Mouse (Mus musculus): Measurements from ENCODE around the gene Txlng. TPM values are rescaled to one million over a fixed set of nuclear protein-coding genes. Genes with fewer than 3 reads are reported as not detected.

The Txlng gene
- polyA plus RNA-seq, 1 experiment from 2014 or later = 14.1 TPM

GRCm38 (mm10) chrX:162756058-162756457, 73.2 kb downstream of the Txlng start:
- Histone ChIP-seq H3K4me2 (no peak overlapping the region), H3K36me3 (no peaks in the 10 kb centered on the region), H3K9me3 (no peaks in the 10 kb centered on the region), H3K27ac (no peak overlapping the region), H3K27me3 (0 out of 2 replicates have a peak, but pooled peaks cover 3% of the 10 kb centered on the region), H3K4me3 (no peak overlapping the region), H3K4me1 (replicated peaks) (peaks cover 6% of the 10 kb centered on the region), H3K9ac (no peak overlapping the region)
- no peak for ATAC-seq (ENCODE audit: low FRiP score)
- 34% methylated on average over 7 of the region's 7 CpGs for WGBS

- H3K9ac ChIP-seq = no peak overlapping the region
- no peak overlapping the region for H3K4me2 ChIP-seq
- no peaks in the 10 kb centered on the region for H3K9me3 ChIP-seq
- H3K4me1 ChIP-seq (replicated peaks) = peaks cover 5% of the 10 kb centered on the region
- ATAC-seq (ENCODE audit: low FRiP score) = no peak
- H3K4me3 ChIP-seq = no peak overlapping the region
- WGBS = 87% methylated on average over 4 of the region's 4 CpGs
- no peaks in the 10 kb centered on the region for H3K36me3 ChIP-seq
- 0 out of 2 replicates have a peak, but pooled peaks cover 3% of the 10 kb centered on the region for H3K27me3 ChIP-seq
- no peak overlapping the region for H3K27ac ChIP-seq
Measured at GRCm38 (mm10) chrX:162754314-162754713, 74.9 kb downstream of the Txlng start.

- Histone ChIP-seq H3K9me3 (no peaks in the 10 kb centered on the region), H3K4me2 (no peak overlapping the region), H3K27ac (no peak overlapping the region), H3K9ac (no peak overlapping the region), H3K4me3 (no peak overlapping the region), H3K27me3 (0 out of 2 replicates have a peak, but pooled peaks cover 7% of the 10 kb centered on the region), H3K36me3 (no peaks in the 10 kb centered on the region), H3K4me1 (replicated peaks) (no peaks in the 10 kb centered on the region)
- 89% methylated on average over 2 of the region's 2 CpGs for WGBS
- no peak for ATAC-seq (ENCODE audit: low FRiP score)
Measured at GRCm38 (mm10) chrX:162752418-162752817, 76.8 kb downstream of the Txlng start.

- H3K4me1 ChIP-seq (replicated peaks) = no peaks in the 10 kb centered on the region
- no peaks in the 10 kb centered on the region for H3K9me3 ChIP-seq
- no peak overlapping the region for H3K27ac ChIP-seq
- 0 out of 2 replicates have a peak, but pooled peaks cover 7% of the 10 kb centered on the region for H3K27me3 ChIP-seq
- no peak overlapping the region for H3K4me2 ChIP-seq
- WGBS = 49% methylated on average over 9 of the region's 9 CpGs
- ATAC-seq (ENCODE audit: low FRiP score) = no peak
- H3K4me3 ChIP-seq = no peak overlapping the region
- H3K36me3 ChIP-seq = no peaks in the 10 kb centered on the region
- no peak overlapping the region for H3K9ac ChIP-seq
Measured at GRCm38 (mm10) chrX:162748696-162749420, 80.4 kb downstream of the Txlng start.

- peak; percentile 63; the same call in 1 of the 2 replicates for ATAC-seq (ENCODE audit: low FRiP score)
- Histone ChIP-seq H3K9ac (peak overlapping the region; percentile 61), H3K27ac (peak overlapping the region; percentile 83), H3K27me3 (no peaks in the 10 kb centered on the region), H3K36me3 (no peaks in the 10 kb centered on the region), H3K9me3 (no peaks in the 10 kb centered on the region), H3K4me3 (peak overlapping the region; percentile 40), H3K4me1 (replicated peaks) (no peaks in the 10 kb centered on the region), H3K4me2 (peak overlapping the region; percentile 55)
- 36% methylated on average over 9 of the region's 9 CpGs for WGBS
Measured at GRCm38 (mm10) chrX:162736140-162736659, 93.1 kb downstream of the Txlng start.

- no peaks in the 10 kb centered on the region for H3K36me3 ChIP-seq
- H3K9me3 ChIP-seq = no peaks in the 10 kb centered on the region
Measured at GRCm38 (mm10) chrX:162734997-162735929, 94.0 kb downstream of the Txlng start.

GRCm38 (mm10) chrX:162730031-162730430, 99.2 kb downstream of the Txlng start:
- H3K4me1 ChIP-seq (replicated peaks) = no peaks in the 10 kb centered on the region
- no peak overlapping the region for H3K27ac ChIP-seq
- ATAC-seq (ENCODE audit: low FRiP score) = no peak
- H3K9me3 ChIP-seq = no peaks in the 10 kb centered on the region
- no peak overlapping the region for H3K9ac ChIP-seq
- no peaks in the 10 kb centered on the region for H3K36me3 ChIP-seq
- no peaks in the 10 kb centered on the region for H3K27me3 ChIP-seq
- no peak overlapping the region for H3K4me3 ChIP-seq
- H3K4me2 ChIP-seq = no peak overlapping the region
- WGBS = 93% methylated on average over 4 of the region's 4 CpGs

More at GRCm38 (mm10) chrX:162734997-162735929, 94.0 kb downstream of the Txlng start:
- WGBS = 27% methylated on average over 25 of the region's 25 CpGs
- Histone ChIP-seq H3K27me3 (no peaks in the 10 kb centered on the region), H3K4me3 (peak overlapping the region; percentile 40), H3K4me1 (replicated peaks) (no peaks in the 10 kb centered on the region), H3K27ac (peak overlapping the region; percentile 83), H3K4me2 (peak overlapping the region; percentile 55), H3K9ac (peak overlapping the region; percentile 61)
- ATAC-seq (ENCODE audit: low FRiP score) = peak; percentile 92

MicroRNA genes within 50 kb of the gene (microRNA counts, 519-probe panel; counts per million panel counts)
- microRNA mmu-miR-3473 = 51.3 counts per million

Small RNA genes within 50 kb of the gene (microRNA-seq; reads per million reads assigned to microRNA genes)
- gene Mir3473a = not detected

Other genes starting within 250 kb of the Txlng start
- 1.7 and 1.9 TPM in 2 replicates for gene Reps2, start 185.8 kb downstream of the Txlng start, polyA plus RNA-seq (2015; fragmentation: Nextera tagmentation; extraction: Ambion mirVana)
- 217 and 218 TPM in 2 replicates for gene Rbbp7, start 69.1 kb downstream of the Txlng start, polyA plus RNA-seq (2015; fragmentation: Nextera tagmentation; extraction: Ambion mirVana)
- 29.7 TPM in 2 replicates for gene Syap1, start 59.0 kb upstream of the Txlng start, polyA plus RNA-seq (2015; fragmentation: Nextera tagmentation; extraction: Ambion mirVana)
- gene Ctps2, start 71.8 kb upstream of the Txlng start, polyA plus RNA-seq (2015; fragmentation: Nextera tagmentation; extraction: Ambion mirVana) = 86.2 and 91.1 TPM in 2 replicates
- 1.1 and 1.4 TPM in 2 replicates for gene S100g, start 135.1 kb upstream of the Txlng start, polyA plus RNA-seq (2015; fragmentation: Nextera tagmentation; extraction: Ambion mirVana)

All from hindbrain, embryonic 13.5 days (tissue).